Mouse (Mus musculus) gastrocnemius, adult 2 months (tissue): ENCODE data around the gene Tymp. TPM values are rescaled to one million over a fixed set of nuclear protein-coding genes. Genes with fewer than 3 reads are reported as not detected.

Source experiments
- DNase-seq: peaks from one replicate; pipeline ENCODE4 v3.0.0; 2022
- H3K27ac ChIP-seq: fragments of 200-600 bp; 2 replicates; pipeline ENCODE4 v1.8.1; 2022; ENCODE audit warnings: mild to moderate bottlenecking
- H3K4me3 ChIP-seq: fragments of 200-600 bp; 2 replicates; pipeline ENCODE4 v1.8.1; 2022; ENCODE audit warnings: mild to moderate bottlenecking, moderate library complexity
- CTCF ChIP-seq: fragments of 200-600 bp; IDR thresholded peaks from 2 replicates; pipeline ENCODE4 v1.8.1; 2022; ENCODE audit warnings: antibody characterized with exemption, mild to moderate bottlenecking, moderate library complexity
- intact Hi-C: fragments of 180-260 bp; cut with DNase I; formaldehyde crosslinking; loops from one replicate; pipeline ENCODE4 v1.15.1; 2025
- total RNA-seq, 2 experiments: library from RNA; stranded (reverse); gene quantifications; 2 replicates each; pipeline ENCODE4 v1.2.3; 2021

Gene Tymp
- total RNA-seq, 2 experiments from 2014 or later = 0.25 to 0.64 TPM

DNA sequence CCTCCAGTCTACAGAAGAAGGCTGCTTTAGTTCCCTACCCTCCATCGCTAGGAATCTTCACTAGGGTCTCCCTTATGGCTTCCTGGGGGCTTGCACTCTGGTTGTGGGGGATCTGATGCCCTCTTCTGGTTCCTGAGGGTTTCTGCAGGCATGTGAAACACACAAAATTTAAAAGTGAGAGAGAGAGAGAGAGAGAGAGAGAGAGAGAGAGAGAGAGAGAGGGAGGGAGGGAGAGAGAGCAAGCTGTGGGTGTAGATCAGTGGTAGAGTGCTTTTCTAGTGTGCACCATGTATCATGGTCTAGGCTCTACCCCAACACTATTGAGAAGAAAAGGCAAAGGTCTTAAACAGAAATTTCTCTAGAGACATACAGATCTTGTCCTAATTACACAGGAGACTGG lies 35.2 kb downstream of the Tymp start:
- no peak for TF ChIP-seq CTCF
- Histone ChIP-seq H3K4me3 (no peak overlapping the region), H3K27ac (no peak overlapping the region)
- intact Hi-C loops = no loop called here
- DNase-seq = no peak

DNA sequence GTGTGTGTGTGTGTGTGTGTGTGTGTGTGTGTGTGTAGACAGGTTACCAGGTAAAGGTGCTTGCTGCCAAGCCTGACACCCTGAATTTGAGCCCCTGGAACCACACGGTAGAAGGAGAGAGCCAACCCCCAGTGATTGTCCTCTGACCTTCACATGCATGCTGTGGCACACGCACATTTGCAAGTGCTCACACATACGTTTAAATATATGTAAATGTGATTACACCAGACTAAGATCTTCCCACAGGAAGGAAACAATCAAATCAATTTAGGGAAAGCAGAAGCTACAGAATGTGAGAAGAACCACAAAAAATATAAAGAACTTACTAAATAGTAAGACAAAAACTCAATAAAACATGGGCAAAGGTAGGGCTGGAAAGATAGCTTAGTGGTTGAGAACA lies 36.7 kb downstream of the Tymp start:
- intact Hi-C loops = no loop called here
- no peak for TF ChIP-seq CTCF
- Histone ChIP-seq H3K4me3 (no peak overlapping the region), H3K27ac (no peak overlapping the region)
- DNase-seq = no peak

DNA sequence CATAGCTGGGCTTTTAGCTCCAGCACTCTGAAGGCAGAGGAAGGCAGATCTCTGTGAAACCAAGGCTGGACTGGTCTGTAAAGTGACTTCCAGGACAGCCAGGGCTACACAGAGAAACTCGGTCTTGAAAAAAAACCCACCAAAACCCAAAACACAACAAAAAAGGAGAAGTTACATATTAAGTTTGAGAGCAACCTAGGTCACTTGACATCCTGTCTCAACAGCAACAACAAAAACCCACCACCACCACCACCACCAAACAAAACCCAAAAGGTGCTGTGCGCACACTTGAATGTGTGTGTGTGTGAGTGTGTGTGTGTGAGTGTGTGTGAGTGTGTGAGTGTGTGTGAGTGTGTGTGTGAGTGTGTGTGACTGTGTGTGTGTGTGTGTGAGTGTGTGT lies 37.1 kb downstream of the Tymp start:
- Histone ChIP-seq H3K27ac (no peak overlapping the region), H3K4me3 (no peak overlapping the region)
- DNase-seq = no peak
- no peak for TF ChIP-seq CTCF
- intact Hi-C loops = no loop called here

GRCm38 (mm10) chr15:89336422-89336821 lies 40.4 kb downstream of the Tymp start:
- no peak for TF ChIP-seq CTCF
- DNase-seq = no peak
- no peak overlapping the region for H3K27ac ChIP-seq
- no peak overlapping the region for H3K4me3 ChIP-seq
- intact Hi-C loops = no loop called here

GRCm38 (mm10) chr15:89334774-89335537 lies 41.9 kb downstream of the Tymp start:
- no peak for DNase-seq
- Histone ChIP-seq H3K27ac (no peak overlapping the region), H3K4me3 (no peak overlapping the region)
- intact Hi-C loops = no loop called here
- no peak for TF ChIP-seq CTCF

DNA sequence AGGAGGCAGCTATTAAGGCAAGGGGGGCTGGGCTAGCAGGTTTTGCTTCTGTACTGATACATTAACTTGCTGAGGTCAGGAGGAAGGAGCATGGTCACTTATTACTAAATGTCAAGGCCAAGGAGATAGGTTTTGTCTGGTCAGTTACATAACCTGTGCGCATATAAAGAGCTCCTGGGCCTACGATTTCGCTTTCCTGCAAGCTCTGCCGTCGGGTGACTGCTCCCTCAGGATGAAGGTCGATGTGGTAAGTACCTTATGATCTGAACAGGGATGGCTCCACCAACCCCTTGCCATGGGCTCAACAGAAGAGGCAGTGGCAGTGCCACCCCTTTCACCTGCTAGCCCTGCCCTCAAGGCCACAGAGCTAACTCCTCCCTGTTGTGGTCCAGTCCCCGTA lies 42.6 kb downstream of the Tymp start, which contains the start of gene Miox:
Miox (plus strand) TSS at position 128 of the 400 bp plus-strand sequence.
- H3K4me3 ChIP-seq = no peak within 1 kb of the TSS
- no peak for TF ChIP-seq CTCF
- no peak for DNase-seq
- intact Hi-C loops = no loop called here
- no peak within 1 kb of the TSS for H3K27ac ChIP-seq

DNA sequence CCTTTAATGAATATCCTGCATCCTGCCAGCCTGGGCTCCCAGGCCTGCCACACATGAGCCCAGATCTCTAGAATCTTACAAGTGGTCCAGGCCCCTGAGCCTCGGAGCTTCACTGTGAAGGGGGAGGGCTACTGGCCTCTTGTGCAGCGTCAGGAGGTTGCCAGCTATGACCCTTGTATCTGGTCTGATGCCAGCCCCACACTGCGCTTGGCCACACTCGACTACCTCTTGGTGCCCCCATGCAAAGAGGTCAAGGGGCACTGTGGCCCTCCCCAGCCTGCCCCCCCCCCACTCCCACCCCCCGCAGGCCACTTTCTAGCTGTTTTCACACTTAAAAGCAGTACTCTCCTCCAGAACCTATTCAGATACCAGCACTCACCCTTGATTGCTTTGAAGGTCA lies 50.4 kb downstream of the Tymp start:
- DNase-seq = no peak
- no peak for TF ChIP-seq CTCF
- Histone ChIP-seq H3K4me3 (no peak overlapping the region), H3K27ac (no peak overlapping the region)
- intact Hi-C loops = no loop called here

- Histone ChIP-seq H3K27ac (no peak overlapping the region), H3K4me3 (no peak overlapping the region)
- intact Hi-C loops = no loop called here
- DNase-seq = no peak
- TF ChIP-seq CTCF = no peak
These were observed 53.2 kb downstream of the Tymp start for GRCm38 (mm10) chr15:89323656-89324055.

DNA sequence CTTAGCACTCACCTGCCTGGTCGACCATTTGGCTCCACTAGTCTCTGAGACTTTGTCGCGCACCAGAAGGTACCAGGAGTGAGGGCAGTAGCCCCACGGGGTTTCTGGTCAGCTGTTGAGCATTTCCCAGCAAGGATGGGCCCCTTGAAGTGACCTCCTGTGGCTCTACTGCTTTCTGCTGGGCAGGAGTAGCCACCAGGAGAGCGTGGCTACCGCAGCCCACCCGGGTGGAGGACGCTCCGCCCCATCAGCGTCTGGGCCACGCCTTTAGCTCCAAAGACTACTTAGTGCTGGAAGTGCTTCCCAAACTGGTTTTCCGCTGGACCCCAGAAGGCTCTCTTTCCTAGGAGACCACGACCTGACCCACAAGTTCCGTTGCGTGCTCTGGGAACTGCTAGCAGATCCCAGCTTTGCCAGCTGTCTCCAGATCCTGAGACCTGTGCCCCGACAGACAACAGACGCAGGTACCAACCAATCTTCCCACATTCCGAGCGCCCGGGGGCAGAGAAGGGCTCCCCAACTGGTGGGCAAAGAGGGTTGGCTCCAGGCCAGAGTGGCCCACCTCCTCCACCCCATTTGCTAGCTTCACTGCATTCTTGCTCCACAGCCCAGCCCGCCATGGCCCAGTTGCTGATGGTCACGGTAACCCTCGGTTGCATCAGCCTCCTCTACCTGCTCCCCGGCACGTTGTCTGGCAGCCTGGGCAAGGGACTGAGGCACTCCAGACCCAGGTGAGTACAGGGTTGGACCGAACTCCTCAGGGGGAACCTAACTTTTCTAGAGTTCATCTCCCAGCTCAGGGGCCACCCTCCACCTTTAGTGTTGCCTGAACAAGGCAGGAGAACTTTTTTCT lies 53.9 kb downstream of the Tymp start, which contains the start of gene Adm2:
Adm2 (plus strand) TSS at position 51 of the 853 bp plus-strand sequence.
- Histone ChIP-seq H3K27ac (no peak within 1 kb of the TSS), H3K4me3 (no peak within 1 kb of the TSS)
- no peak for DNase-seq
- TF ChIP-seq CTCF = no peak
- intact Hi-C loops = no loop called here

Other genes with a start within 250 kb of the Tymp start
- gene Hdac10, start 248.3 kb downstream of the Tymp start, total RNA-seq = 1 to 10 TPM; 5.9 to 6.4 TPM
- 100 to 1,000 TPM; 128 TPM for gene Mapk12, start 236.3 kb downstream of the Tymp start, total RNA-seq
- gene Mapk11, start 227.4 kb downstream of the Tymp start, total RNA-seq = 1 to 10 TPM; 1.0 to 1.1 TPM
- gene Plxnb2, start 196.3 kb downstream of the Tymp start, total RNA-seq = 1 to 10 TPM; 8.3 to 8.7 TPM
- 10 to 100 TPM in 1 of 2 experiments, 1 to 10 TPM in 1; 8.9 to 10.9 TPM for gene Dennd6b, start 180.5 kb downstream of the Tymp start, total RNA-seq
- gene Ppp6r2, start 165.5 kb downstream of the Tymp start, total RNA-seq = 10 to 100 TPM; 90.7 to 94.1 TPM
- gene Sbf1, start 61.7 kb downstream of the Tymp start, total RNA-seq = 10 to 100 TPM; 55.1 to 70.5 TPM
- gene Adm2, start 54.3 kb downstream of the Tymp start, total RNA-seq = not detected
- gene Miox, start 42.6 kb downstream of the Tymp start, total RNA-seq = not detected
- 10 to 100 TPM; 12.7 to 16.1 TPM for gene Lmf2, start 21.4 kb downstream of the Tymp start, total RNA-seq
- gene Ncaph2, start 21.3 kb downstream of the Tymp start, total RNA-seq = 10 to 100 TPM; 40.9 to 41.4 TPM
- gene Sco2, start 3.2 kb downstream of the Tymp start, total RNA-seq = 10 to 100 TPM; 13.0 to 16.0 TPM
- gene Odf3b, start 2.2 kb upstream of the Tymp start, total RNA-seq = under 1 TPM; 0.38 to 0.53 TPM
- not detected for gene Klhdc7b, start 7.9 kb upstream of the Tymp start, total RNA-seq
- gene Syce3, start 33.5 kb upstream of the Tymp start, total RNA-seq = not detected
- gene Cpt1b, start 48.8 kb upstream of the Tymp start, total RNA-seq = 100 to 1,000 TPM; 257 to 362 TPM
- gene C730034F03Rik, start 52.5 kb upstream of the Tymp start, total RNA-seq = under 1 TPM; 0.56 to 0.64 TPM
- 1 to 10 TPM in 1 of 2 experiments, under 1 TPM in 1; 0.87 to 2.0 TPM for gene Gm44502, start 52.7 kb upstream of the Tymp start, total RNA-seq
- 10 to 100 TPM; 21.4 to 23.3 TPM for gene Chkb, start 52.9 kb upstream of the Tymp start, total RNA-seq
- under 1 TPM; 0.08 to 0.25 TPM for gene Mapk8ip2, start 76.9 kb upstream of the Tymp start, total RNA-seq
- 1 to 10 TPM; 3.0 to 4.6 TPM for gene Arsa, start 100.4 kb upstream of the Tymp start, total RNA-seq
- gene Shank3, start 122.6 kb upstream of the Tymp start, total RNA-seq = 10 to 100 TPM; 12.2 to 20.4 TPM
- gene Acr, start 191.3 kb upstream of the Tymp start, total RNA-seq = under 1 TPM in 1 of 2 experiments, not detected in 1; 0.23 TPM
- 1 to 10 TPM; 2.3 to 2.7 TPM for gene Rabl2, start 214.9 kb upstream of the Tymp start, total RNA-seq